In the genomic region with DNA sequence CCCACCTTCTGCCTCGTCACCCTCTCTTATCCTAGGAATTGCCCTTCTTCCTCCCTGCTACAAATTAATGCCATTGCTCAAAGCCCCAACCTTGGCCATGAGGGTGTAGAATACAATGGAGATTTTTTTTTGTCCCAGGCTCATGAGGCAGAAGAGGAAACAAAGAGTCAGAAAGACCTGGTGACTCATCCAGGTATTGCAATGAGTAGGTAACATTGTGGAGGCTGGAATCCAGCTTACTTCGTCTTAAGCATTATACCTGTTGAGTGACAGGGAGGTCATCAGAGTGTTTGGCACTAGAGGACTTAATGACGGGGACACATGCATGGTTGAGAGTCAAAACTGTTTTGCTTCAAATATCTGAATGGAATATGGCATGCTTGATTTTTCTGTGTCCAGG, we compare ENCODE assay signal across 22 mouse cellular contexts.
"Had no signal": no experiment of that assay in that cellular context is flagged by ENCODE, and none has a peak within 500 bp of the region (broad histone marks: within the 10 kb centered on the region; RNA-seq: fewer than 3 reads in every experiment).

No protein-coding gene starts in this region.

- H3K27me3 ChIP-seq: kidney, embryonic 15.5 days; limb, embryonic 13.5 days; liver, embryonic 12.5 days; liver, embryonic 15.5 days; lung, embryonic 15.5 days; megakaryocyte, embryonic 14.5 days; midbrain, embryonic 15.5 days; neural tube, embryonic 12.5 days; neural tube, embryonic 15.5 days had no signal

- H3K9ac ChIP-seq: kidney, embryonic 15.5 days; limb, embryonic 13.5 days; liver, embryonic 12.5 days; liver, embryonic 15.5 days; lung, embryonic 15.5 days; midbrain, embryonic 15.5 days; neural tube, embryonic 12.5 days; neural tube, embryonic 15.5 days had no signal

- H3K4me2 ChIP-seq: kidney, embryonic 15.5 days; limb, embryonic 13.5 days; liver, embryonic 12.5 days; liver, embryonic 15.5 days; lung, embryonic 15.5 days; midbrain, embryonic 15.5 days; neural tube, embryonic 12.5 days; neural tube, embryonic 15.5 days had no signal

- H3K27ac ChIP-seq: kidney, embryonic 15.5 days; limb, embryonic 10.5 days; limb, embryonic 13.5 days; liver, embryonic 12.5 days; liver, embryonic 15.5 days; lung, embryonic 15.5 days; midbrain, embryonic 10.5 days; midbrain, embryonic 15.5 days; neural tube, embryonic 12.5 days; neural tube, embryonic 15.5 days; stomach, postnatal 0 days had no signal

- DNase-seq: kidney, adult 8-10 months; kidney, postnatal 10 days; kidney, postnatal 36 days; liver; lung, adult 18-20 months; lung, postnatal 10 days; lung, postnatal 36 days; right cerebral cortex, adult 18-20 months; right cerebral cortex, postnatal 14 days; right cerebral cortex, postnatal 4 days had no signal

- H3K4me1 ChIP-seq: kidney, embryonic 15.5 days; limb, embryonic 10.5 days; limb, embryonic 13.5 days; liver, embryonic 12.5 days; liver, embryonic 15.5 days; lung, embryonic 15.5 days; megakaryocyte, embryonic 14.5 days; midbrain, embryonic 10.5 days; neural tube, embryonic 12.5 days had no signal

- H3K9me3 ChIP-seq: kidney, embryonic 15.5 days; limb, embryonic 10.5 days; limb, embryonic 13.5 days; liver, embryonic 12.5 days; liver, embryonic 15.5 days; lung, embryonic 15.5 days; midbrain, embryonic 10.5 days; midbrain, embryonic 15.5 days; neural tube, embryonic 12.5 days; neural tube, embryonic 15.5 days had no signal

- H3K36me3 ChIP-seq: kidney, embryonic 15.5 days; limb, embryonic 10.5 days; limb, embryonic 13.5 days; liver, embryonic 12.5 days; liver, embryonic 15.5 days; lung, embryonic 15.5 days; midbrain, embryonic 10.5 days; midbrain, embryonic 15.5 days; neural tube, embryonic 12.5 days; neural tube, embryonic 15.5 days had no signal

- H3K4me3 ChIP-seq: kidney, embryonic 15.5 days; limb, embryonic 10.5 days; limb, embryonic 13.5 days; liver, embryonic 12.5 days; liver, embryonic 15.5 days; lung, embryonic 15.5 days; megakaryocyte, embryonic 14.5 days; midbrain, embryonic 10.5 days; midbrain, embryonic 15.5 days; neural tube, embryonic 12.5 days; neural tube, embryonic 15.5 days had no signal

- ATAC-seq: liver, embryonic 12.5 days; midbrain, embryonic 15.5 days had no signal
